Mouse (Mus musculus) cerebellum, postnatal 10 days (tissue): ENCODE measurements around the gene Ak4.
A peak's percentile ranks its signal among the peaks of the same experiment; 100 is the strongest.

Experiments used
- DNase-seq, 2 experiments: peaks; one replicate each; pipeline ENCODE4 v3.0.0; 2021; ENCODE audit warnings: mixed read lengths in 2 of 2

The Ak4 gene

DNA sequence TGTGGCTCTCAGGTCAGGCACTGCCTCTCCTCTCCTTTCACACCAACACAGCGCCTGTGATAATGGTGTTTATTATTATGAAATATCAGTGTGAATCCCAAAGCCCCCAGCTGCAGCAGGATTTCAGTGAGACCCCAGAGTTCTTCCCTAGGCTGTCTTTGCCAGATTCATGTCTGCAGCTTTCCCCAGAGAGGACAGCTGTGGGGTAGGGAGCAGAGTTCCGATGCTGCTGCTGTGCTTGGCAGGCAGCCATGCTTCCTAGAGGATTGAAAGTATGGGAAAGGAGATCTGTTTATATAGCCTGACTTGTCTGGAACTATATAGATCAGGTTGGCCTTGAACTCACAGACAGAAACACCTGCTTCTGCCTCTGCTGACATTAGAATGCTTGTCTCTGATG is 43.0 kb downstream of the Ak4 start:
- DNase-seq = no peak

DNA sequence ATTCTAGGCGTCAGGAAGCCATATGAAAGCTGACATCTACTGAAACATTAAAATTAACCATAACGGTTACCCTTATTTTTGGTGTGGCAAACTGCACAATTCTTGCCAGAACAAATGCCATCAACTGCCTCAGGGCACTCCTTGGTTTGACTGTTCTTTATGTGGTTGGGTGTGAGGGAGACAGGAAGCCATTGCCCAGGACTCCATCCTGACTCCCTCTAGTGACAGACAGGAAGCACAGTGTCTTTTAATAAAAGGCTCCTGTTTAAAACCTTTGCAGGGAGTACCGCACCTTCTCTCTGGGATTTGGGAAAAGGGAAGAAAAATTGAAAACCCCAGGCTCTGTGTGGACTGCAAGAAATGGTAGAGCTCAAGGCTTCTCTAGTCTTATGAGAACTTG is 47.2 kb downstream of the Ak4 start:
- no peak for DNase-seq

GRCm38 (mm10) chr4:101469242-101469641 is 50.2 kb downstream of the Ak4 start:
- peak in 1 of 2 experiments; percentile 40 for DNase-seq

DNA sequence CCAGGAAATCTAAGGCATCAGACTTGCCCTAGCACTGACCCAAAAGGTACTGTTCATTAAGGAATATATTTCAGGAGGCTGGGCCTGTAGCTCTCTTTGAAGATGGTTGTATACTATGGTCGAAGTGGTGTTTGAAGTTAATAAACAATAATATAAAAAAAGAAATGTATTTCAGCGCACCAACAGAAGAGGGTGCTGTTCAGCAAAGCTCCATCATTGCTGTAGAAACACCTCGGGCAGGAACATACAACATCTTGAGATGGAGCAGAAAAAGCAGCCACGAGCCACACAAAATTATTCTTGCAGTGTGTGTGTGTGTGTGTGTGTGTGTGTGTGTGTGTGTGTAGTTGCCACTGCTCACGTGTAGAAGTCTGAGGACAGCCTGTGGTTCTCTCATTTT is 51.5 kb downstream of the Ak4 start:
- DNase-seq = peak in 1 of 2 experiments; percentile 47

DNA sequence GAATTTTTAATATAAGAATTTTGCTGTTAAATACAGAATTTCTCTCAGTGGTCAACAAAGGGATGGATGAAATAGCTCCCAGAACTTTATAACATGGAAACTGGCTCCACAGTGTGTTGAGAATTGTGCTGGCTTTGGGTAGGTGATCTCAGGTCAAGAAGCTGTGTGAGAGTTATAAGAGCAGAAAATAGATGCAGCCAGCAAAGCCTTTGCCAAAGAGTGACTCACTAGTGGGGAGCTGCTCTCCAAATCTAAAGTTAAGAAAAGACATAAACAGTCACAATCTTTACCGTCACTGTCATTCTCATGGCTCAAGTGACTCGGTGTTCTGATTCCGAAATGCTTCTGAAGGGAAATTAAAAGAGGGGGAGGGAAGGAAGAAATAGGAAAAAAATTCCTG is 53.7 kb downstream of the Ak4 start:
- DNase-seq = no peak

- DNase-seq = no peak
Observed at GRCm38 (mm10) chr4:101490320-101490917, 71.3 kb downstream of the Ak4 start.

DNA sequence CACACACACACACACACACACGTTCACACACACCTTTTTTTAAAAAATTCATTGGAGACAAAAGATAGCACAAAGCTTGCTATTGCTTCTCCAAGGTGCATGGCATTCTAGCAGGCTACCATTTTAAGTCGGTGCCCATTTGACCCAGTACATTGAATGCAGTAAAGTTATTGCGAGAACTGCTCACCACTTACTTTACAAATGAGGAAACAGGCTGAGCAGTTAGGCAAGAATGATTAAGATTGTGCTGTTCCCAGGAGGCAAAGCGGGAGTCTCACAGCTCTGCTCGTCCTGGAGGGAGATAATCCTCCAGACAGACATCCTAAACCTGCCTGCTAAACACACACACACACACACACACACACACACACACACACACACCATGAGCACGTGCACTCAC is 72.6 kb downstream of the Ak4 start:
- DNase-seq = no peak

GRCm38 (mm10) chr4:101493611-101494197 is 74.6 kb downstream of the Ak4 start:
- DNase-seq = peak; percentile 24 to 30

DNA sequence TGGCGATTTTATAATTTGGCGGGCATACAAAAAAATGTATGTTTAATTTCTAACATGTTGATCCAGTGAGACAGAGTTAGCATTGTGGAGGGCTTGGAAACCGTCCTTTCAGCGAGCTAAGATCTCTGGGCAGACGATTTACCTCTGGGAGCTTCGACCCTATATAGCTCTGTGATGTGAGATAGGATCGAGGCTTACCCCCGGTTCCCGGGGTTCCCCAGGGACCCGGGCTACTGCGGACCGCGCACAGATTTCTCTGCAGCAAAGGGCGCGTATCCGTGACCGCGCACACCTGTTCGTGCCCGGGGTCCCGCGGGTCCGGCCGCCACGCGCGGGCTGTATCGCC is 77.1 kb downstream of the Ak4 start:
- DNase-seq = no peak

DNA sequence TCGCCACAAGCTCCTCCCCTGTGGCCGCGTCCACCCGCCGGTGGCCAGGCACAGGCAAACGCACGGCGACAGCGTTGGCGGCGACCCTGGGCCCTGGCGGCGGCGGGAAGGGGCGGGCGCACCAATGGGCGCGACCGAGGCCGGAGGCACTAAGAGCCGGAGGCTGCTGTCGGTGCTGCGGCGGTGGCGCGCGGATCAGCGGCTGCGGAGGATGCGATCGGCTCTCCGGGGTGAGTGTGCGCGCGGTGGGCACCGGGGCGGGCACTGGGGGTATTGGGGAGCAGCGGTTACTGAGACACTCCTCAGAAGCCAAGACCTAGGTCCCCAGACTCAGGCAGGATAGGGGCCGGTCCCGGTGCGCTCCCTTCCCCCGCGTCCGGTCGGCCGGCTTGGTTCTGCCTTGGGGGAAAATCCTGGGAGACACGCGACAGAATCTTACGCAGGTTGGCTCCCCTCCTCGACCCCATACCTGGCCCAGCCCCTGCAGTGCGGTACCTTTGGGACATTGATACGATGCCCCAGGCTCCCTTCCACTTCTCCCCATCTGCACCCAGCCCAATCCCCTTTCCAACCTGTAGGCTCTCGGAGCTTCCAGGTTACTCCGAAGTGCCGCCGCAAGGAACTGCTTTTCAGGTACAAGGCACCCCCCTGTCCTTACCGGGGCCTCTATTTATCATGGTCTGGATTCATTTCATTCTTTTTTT is 77.6 kb downstream of the Ak4 start, which contains the start of gene Dnajc6:
Gene Dnajc6 (plus strand): TSS at position 115 of the 704 bp plus-strand sequence.
- DNase-seq = peak; percentile 72 to 75

DNA sequence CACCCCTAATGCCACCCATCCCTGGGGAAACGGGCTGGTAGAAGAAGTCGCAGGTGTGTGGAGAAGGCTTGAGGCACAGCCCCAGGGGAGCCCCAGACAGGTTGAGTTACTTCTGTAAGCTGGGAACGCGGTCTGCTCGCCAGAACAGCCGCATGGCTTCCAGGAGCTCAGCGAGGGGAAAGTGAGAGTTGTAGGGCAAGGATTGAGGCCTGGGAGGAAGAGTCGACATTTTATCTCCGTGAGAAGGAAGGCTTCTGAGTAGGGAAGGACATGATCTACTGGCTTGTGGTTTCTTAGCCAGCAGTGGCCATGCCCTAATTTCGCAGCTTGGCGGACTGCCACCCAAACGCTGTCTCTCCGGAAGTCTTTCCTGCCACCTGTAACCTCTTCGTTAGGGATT is 78.3 kb downstream of the Ak4 start:
- peak; percentile 69 to 73 for DNase-seq

DNA sequence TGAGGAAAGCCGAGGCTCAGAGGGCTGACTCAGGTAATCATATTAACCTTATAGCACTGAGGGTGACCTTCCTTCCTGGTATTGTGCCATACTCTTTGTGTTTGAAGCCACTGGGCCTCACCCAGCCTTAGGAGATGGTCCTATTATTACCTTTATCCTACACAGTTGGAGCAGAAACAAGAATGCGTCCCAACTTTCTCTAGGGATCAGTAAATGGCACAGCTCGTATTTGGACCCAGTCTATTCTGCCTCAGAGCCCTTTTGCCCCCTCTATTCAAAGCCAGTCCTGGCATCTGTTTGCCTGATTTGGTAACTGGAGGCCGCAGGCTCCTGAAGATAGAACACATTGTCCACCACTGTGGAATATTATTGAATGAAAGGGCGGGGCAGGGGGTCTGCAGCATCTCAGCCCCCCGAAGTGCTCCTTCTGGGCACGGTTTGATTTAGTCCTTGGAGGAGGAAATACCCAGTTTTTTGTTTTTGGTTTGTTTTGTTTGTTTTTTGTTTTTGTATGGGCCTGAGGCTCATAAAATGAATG is 85.5 kb downstream of the Ak4 start:
- no peak for DNase-seq

- no peak for DNase-seq
Observed at GRCm38 (mm10) chr4:101505966-101506365, 86.9 kb downstream of the Ak4 start.

DNA sequence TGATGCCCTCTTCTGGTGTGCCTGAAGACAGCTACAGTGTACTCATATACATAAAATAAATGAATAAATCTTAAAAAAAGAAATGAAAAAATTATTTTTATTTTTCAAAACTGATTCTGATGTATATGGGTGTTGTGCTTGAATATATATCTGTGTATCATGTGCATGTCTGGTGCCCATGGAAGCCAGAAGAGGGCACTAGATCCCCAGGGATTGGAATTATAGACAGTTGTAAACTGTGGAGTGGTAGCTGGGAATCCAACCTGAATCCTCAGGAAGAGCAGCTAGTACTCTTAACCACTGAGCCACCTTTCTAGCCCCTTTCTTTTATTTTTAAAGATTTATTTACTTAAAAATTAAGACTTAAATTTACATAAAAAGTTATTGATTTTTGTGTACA is 87.3 kb downstream of the Ak4 start:
- DNase-seq = no peak

- peak; percentile 81 to 85 for DNase-seq
Observed at GRCm38 (mm10) chr4:101507571-101508422, 88.7 kb downstream of the Ak4 start.

GRCm38 (mm10) chr4:101508431-101508830 is 89.4 kb downstream of the Ak4 start:
- peak; percentile 59 to 62 for DNase-seq

- DNase-seq = peak; percentile 74 to 77
Observed at GRCm38 (mm10) chr4:101508851-101509577, 89.9 kb downstream of the Ak4 start.

DNA sequence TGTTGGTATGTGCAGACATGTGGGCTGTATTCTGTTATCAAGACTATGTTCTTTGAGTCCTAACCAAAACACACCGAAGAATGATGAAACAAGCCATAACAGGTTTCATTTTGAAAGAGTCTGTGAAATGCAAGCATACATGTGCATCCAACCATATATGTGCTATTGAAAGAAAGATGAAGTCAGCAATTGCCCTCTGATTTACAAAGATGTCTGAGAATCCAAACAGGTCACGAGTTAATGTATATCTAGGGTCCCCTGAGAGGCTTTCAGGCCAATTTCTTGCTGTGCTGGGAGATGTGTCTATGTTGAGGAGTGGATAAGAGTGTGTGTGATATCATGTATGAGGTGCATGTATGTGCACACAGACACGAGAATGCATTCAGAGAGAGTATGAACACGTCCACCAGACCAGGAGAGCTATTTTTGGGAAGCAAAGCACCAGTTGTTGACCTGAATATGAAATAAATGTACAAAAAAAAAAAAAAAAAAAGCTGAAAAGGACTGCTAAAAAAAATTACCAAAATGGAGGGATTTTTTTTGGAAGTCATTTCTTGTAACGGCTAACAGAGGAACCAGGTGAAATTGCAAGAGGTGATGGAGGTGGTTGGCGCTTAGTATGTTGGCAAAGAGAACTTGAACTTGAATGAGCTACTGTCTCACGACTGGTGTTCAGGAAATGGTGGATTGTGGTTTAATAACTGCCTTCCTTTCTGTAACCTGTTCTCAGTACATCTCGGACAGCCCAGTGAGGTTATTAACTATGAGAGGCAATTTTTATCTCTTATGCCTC is 91.2 kb downstream of the Ak4 start:
- no peak for DNase-seq

- no peak for DNase-seq
Observed at GRCm38 (mm10) chr4:101510904-101511210, 91.8 kb downstream of the Ak4 start.

GRCm38 (mm10) chr4:101511768-101512521 is 92.9 kb downstream of the Ak4 start:
- no peak for DNase-seq

GRCm38 (mm10) chr4:101513251-101513650 is 94.2 kb downstream of the Ak4 start:
- no peak for DNase-seq
